Mouse (Mus musculus) activated CD4-positive, CD25-positive, alpha-beta regulatory T cell, adult 4 months (primary cell): ENCODE results near the gene Sc5d. TPM values are rescaled to one million over a fixed set of nuclear protein-coding genes. Genes with fewer than 3 reads are reported as not detected.

Source experiments
- ATAC-seq: one replicate; pipeline ENCODE4 v1.8.0; 2017
- polyA plus RNA-seq, 2 experiments: library from polyadenylated mRNA; unstranded; fragments of 100-300 nt; shearing (Covaris generic); gene quantifications; one replicate each; pipeline ENCODE4 v1.2.1; 2017

Gene Sc5d
- polyA plus RNA-seq, 2 experiments from 2014 or later, result 93.9 to 112 TPM

DNA sequence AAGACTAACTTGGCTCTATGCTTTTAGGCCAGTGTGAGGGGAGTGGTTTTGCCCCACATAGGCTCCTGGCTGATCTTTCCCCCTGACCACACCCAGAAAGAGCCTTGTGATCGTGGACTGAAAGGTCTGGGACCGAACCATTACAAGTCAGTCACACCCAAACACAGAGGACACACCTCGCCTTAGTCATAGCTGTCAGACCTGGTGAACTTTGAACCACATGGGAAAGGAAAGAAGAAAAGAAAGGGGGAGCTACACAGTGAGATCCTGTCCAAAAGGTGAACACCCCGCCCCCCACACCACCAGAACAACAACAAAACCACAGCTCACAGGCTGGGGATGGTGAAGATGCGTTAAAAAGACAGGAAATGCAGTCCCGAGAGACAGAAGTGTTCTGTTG, 14.9 kb downstream of the Sc5d start:
- ATAC-seq, result peak; percentile 36

DNA sequence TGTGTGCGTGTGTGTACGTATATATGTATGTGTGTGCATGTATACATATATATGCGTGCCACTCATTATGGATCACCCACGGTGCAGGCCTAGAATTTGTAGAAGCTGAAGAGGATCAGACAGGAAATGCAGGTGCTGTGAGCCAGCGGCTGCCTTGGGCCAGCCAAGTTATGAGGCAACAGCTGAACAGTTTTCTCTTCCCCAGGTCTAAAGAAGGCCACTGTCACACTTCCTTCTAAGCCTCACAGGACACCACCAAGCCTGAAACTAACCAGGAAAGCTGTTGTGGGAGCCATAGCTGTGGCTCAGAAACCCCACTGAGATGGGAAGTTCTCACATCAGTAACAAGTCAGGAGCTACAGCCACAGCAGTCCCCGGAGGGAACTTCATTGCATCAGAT, 17.4 kb downstream of the Sc5d start:
- no peak for ATAC-seq

DNA sequence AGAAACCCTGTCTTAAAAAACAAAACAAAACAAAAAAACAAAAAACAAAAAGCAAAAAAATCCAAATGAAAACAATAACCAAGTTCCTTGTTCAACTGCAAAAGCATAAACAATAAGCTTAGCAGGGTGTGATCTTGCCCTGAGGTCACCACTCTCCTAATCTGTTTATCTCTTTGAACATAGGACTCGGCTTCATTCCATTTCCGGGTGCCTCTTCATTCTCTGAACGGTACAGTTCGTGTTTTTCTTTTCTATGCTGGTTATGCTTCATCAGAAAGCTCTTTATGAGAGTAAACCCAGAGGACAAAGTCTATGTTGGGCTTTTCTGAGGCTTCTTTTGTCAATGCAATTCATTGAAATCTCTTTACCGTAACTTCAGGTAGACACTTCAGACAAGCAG, 19.9 kb downstream of the Sc5d start:
- ATAC-seq, result peak; percentile 49

DNA sequence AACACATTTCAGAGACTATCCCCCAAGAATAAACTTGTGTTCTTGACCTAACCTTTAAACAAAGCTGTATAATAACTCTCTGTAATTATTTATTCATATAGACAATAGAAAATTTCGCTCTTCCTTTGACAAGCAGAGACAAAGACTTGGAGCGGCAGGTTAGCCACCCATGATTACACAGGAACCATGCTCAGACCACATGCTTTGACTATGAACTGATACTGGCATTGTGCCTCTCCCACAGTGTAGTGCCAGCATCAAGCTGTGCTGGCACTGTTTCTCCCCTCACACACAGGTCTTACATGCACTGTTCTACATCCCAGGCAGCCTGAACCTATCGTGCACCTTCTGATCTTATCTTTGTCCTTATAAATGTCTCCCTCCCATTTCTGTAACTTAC, 23.0 kb downstream of the Sc5d start:
- no peak for ATAC-seq

DNA sequence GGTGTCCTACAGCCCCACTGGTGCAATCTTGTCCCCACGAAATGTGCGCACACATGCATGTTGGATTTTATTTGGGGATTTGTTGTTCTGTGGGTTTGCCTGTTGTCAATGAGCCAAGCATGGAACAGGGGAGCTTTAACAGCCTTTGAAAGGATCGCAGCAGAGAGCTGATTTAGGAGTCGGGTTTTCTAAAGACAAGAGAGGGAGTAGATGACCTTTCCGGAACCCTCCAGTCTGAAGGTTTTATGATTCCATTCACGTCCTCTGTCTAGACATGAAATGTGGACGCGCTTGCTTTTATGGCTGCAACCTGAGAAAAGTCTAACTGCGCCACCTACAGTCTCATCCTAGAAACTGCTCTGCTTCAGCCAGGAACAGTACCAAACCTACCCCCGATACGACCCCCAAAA, 23.5 kb downstream of the Sc5d start:
- ATAC-seq, result no peak

DNA sequence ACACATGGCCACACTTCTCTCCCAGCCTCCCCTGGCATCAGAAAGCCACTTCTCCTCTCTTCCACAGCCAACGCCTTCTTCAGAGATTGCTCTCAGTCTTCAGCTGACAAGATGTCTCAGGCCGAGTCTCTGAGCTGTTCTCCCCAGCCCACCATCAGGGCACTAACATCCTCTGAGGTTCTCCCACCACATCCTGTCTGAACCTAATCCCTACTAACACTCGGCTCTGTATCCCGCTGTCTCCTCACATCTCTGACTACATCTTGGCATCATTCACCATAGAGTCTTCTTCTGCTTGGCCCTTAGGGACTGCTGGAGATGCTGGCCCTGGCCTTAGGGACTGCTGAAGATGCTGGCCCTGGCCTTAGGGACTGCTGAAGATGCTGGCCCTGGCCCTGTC, 25.2 kb downstream of the Sc5d start:
- peak; percentile 69 for ATAC-seq

DNA sequence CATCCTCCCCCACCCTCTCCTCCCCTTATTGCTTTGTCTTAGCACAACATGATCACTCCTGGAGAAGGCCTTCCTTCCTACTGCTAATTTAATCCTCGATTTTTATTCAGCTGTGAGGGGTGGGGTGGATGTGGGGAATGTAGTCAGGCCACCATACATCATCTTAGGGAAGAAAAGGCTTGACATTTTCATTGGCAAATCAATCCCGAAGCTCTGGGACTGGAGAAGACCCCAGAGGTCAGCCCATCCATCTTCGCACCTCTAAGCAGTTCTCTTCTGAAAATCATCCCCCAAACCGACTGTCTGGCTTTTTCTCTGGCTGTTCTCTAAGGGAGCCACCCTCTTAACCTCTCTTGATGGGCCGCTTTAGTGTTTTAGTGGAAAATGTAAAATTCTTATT, 32.9 kb downstream of the Sc5d start:
- ATAC-seq, result no peak

DNA sequence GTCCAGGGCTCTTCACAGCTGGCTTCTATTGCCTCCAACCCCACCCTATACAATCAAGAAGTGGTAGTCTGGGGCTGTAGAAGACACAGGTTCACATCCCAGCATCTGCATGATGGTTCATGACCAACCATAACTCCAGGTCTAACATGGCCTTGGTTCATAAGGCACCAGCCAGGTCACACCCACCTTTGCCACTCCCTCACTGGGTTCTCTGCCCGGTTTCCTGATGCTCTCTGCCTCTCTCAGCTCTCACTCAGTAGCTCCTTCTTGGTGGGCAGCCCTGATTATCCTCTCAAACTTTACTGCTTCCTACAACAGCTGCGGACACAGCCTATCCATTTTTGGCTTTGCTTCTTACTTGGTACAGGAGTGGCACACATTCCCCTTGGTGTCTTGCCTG, 33.7 kb downstream of the Sc5d start:
- ATAC-seq, result no peak

DNA sequence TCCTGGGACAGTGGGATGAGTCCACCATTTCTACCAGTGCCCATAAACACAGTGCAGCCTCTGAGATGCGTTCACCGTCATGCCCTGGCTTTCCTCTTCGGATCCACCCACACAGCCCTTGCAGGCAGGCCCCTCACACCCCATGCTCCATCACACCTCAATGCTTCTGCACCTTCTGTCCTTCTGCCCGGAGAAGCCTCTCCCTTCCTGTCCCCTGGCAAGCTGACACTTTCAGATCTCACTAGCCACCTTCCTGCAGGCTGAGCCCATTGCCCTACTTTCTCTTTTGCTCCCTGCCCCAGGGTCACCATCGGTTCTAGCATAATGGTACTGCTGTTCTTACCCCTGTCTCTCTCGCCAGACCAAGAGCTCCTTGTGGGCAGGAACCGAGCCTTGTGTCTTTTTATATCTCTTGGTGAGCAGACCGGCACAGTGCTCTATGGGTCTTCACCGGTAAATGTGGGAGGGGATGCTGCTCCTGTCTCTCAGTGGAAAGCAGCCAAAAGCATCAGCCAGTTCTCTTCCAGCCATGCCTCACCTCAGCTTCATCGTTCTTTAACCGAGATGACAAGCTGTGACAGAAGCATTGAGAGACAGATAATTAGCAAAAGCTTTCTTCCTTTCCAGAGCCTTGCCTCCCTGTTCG, 34.5 kb downstream of the Sc5d start:
- no peak for ATAC-seq

DNA sequence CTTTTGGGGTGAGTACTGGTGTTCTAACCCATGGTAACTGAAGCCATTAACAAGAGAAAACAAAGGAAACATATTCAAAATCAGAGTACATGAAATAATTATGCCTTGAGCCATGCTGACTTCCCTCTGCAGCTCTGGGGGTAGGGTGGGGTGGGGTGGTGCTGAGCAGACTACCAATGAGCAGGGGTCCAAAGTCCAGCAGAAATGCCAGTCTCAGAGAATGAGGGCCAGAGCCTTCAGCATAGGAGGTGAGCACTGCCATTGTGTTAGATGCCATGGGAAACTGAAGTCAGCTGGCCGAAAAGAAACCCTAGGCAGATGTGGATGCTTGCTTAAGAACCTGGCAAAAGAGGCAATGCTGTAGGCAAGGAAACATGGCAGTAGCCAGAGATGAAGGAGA, 36.3 kb downstream of the Sc5d start:
- ATAC-seq, result no peak

DNA sequence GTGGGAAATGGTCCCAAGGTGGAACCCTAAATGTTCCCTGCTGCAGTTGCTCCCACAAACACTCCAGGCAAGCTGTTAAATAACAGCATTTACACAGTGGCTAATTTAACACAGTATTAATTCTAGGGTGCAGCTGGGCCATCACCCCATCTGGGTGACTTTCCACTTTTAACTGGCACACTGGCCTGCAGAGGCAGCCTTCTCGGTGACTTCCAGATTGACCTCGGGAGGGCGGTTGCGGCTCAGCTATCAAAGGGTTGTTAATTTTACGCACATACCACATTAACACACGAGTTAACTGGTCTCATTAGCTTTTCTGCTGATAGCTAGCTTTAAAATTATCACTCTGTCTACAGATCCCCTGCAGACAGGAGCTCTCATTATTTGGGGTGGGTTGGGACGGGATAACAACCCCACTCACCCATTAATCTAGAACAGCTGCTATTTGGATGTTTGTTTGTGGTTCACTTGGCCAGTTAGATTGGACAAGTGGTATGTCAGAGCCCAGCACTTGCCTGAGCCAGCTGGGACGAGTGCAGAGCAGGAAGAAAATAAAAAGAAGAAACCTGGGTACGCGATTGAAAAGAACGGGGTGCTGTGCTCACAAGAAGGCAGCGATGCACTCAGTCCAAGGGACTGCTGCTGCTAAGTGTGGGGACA, 44.9 kb downstream of the Sc5d start:
- no peak for ATAC-seq

DNA sequence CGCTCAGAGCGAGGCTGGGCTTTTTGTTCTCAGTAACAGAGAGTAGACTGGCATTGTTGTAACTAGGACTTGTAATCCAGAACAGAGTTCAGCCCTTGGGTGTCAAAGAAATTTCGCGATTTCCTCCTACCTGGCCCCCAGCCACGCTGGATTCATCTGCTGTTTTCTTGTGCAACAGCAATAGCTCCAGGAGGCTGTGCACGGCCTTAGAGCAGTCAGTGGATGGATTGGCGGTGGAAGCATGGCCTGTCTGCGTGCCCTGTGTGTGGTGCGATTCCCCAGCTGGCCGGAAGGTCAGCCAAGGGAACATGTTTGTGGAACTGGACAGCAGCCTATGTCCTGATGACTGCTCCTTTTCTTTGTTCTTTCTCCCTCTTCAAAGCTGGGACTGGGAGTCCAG, 46.4 kb downstream of the Sc5d start:
- ATAC-seq, result no peak

DNA sequence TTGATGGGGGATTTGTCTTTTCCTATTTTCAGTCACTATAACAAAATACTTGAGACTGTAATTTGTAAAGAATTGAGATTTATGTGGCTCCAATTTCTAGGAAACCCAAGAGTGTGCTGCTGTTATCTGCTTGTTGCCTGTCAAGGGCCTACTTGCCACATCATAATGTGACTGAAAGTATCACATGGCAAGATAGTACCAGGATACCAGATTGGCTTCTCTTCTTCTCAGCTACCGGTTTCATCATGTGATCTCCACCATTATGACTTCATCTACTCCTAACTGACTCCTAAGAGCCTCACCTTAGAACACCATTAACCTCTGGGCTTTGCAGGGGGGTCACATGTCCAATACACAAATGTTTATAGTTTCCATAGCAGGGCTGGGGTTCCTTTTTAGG, 49.9 kb downstream of the Sc5d start:
- no peak for ATAC-seq

DNA sequence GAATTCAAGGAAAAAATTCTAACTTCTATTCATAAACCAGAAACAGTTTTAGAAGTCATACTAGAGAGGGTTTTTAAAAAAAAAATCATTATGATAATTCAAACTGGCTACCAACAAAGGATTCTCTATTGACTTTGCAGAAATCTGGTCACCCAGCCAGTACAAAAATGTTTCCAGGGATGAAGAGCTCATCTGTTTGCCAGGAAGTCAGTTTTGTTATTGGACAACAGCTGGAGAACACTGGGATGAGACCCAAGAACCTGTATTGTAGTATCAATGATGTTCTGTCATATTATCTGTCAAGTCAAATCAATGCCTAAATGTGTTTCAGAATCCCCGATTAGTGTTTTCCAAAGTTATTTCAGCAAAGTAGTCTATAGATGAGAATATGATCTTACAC, 50.9 kb downstream of the Sc5d start:
- no peak for ATAC-seq

DNA sequence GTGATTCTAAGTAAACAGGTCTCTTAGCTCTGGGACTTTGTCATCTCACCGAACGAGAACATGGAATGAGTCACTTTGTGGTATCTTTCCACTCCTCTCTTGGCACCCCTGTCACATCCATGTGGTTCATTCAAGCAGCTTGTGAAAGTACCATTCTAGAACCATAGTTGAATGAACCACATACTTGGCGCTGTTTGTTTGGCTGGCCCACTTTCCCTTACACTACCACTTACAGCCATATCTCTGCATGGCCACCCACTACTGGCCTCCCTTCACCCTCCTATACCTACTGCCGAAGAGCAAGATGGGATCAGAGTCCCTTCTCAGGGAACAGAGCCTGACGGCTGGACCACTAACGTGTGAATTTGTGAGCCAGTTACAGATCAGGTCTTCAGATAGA, 54.4 kb downstream of the Sc5d start:
- ATAC-seq, result no peak

DNA sequence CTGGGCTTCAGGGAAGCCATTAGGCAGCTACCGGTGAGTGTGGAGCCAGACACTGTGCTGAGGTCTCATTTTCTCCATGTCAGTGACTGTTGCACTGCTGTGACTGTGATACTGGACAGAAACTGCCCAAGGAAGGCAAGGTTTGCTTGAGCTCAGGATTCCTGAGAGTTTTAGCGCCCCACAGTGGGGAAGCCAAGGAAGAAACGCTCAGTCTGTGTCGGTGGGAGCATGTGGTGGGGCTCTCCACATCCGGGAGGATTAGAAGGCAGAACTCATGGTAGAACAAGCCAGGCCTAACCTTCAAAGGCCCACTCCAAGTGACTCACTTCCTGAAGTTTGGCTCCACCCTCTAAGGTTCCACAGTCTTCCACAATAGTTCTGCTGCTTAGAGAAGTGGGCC, 55.6 kb downstream of the Sc5d start:
- ATAC-seq, result peak; percentile 40

DNA sequence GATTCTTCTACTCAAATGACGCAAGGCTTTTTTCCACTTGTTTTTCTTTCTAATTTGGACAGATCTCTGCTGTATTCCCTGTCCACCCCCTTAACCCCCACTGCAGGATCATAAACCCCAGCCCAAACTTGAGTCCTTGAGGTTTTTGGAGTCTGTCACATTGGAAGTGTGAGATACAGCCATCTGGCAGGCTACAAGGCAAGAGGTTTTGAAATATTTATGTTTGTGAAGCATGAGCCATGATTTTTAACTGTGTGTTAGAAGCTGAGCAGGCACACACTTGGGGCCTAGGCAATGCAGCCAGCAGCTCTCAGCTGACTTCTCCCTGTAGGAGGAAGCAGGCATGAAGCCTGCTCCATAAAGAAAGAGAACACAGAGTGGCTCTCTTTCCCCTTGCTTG, 57.3 kb downstream of the Sc5d start:
- ATAC-seq, result no peak

DNA sequence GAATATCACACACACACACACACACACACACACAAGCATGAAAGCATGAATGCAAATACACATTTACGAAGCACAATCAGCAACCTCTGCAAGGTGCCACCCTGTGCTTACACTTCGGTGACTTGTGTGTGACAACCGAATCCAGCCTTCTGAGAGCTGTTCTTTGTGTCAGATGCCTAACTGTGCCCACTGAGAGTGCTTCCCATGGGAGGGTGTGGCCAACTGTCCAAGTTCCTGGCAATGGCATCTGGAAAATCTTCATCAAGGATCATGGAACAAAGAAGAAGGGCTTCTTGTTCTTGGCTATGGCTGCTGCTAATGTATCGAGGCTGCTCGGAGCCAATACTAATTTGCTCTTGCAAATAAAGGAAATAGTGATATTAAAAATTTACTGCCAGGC, 61.8 kb downstream of the Sc5d start:
- ATAC-seq, result no peak

Other genes with a start within 250 kb of the Sc5d start
- gene Sorl1, start 140.0 kb downstream of the Sc5d start, polyA plus RNA-seq, result 10 to 100 TPM; 25.1 to 39.4 TPM
- gene Tecta, start 135.7 kb upstream of the Sc5d start, polyA plus RNA-seq, result not detected
- 1 to 10 TPM; 7.5 to 8.2 TPM for gene Tbcel, start 243.6 kb upstream of the Sc5d start, polyA plus RNA-seq